Mouse (Mus musculus): ENCODE data around the gene Lpar2. TPM values are rescaled to one million over a fixed set of nuclear protein-coding genes. Genes with fewer than 3 reads are reported as not detected.

Lpar2 gene
- polyA plus RNA-seq, 2 experiments, result 0.04 to 0.44 TPM

- no peak for TF ChIP-seq EP300 (IDR thresholded peaks at IDR 0.05; ENCODE audit: low read depth)
- TF ChIP-seq CTCF (IDR thresholded peaks at IDR 0.05; ENCODE audit: low read depth), result no peak
- H3K9ac ChIP-seq (replicated peaks), result no peak overlapping the region
- no peaks in the 10 kb centered on the region for H3K27me3 ChIP-seq (ENCODE audit: control insufficient read depth, insufficient read depth, low read length)
- ATAC-seq (ENCODE audit: insufficient read depth) (no peak), DNase-seq (ENCODE audit: low read depth in 3 of 3, low spot score in 3 of 3) (no peak)
- H3K27ac ChIP-seq, result no peak overlapping the region
- H3K36me3 ChIP-seq (replicated peaks; ENCODE audit: control insufficient read depth, insufficient read depth, low read depth), result no peaks in the 10 kb centered on the region
- no peak overlapping the region for H3K4me2 ChIP-seq (ENCODE audit: low read depth)
- 72% methylated on average over 11 of the region's 11 CpGs for WGBS (ENCODE audit: insufficient replicate concordance)
- H3K9me3 ChIP-seq (ENCODE audit: control insufficient read depth, low read length), result no peaks in the 10 kb centered on the region
- H3K4me3 ChIP-seq (ENCODE audit: insufficient read depth in 1 of 2, low read depth in 2 of 2, low read length in 2 of 2), result no peak overlapping the region
- H3K4me1 ChIP-seq (replicated peaks; ENCODE audit: control insufficient read depth in 2 of 2, insufficient read depth in 2 of 2, low read length in 1 of 2), result no peaks in the 10 kb centered on the region
Observed at GRCm38 (mm10) chr8:69870003-69870765, 48.0 kb downstream of the Lpar2 start.

GRCm38 (mm10) chr8:69870907-69871306 lies 48.7 kb downstream of the Lpar2 start:
- Histone ChIP-seq H3K9ac (replicated peaks) (no peak overlapping the region), H3K27ac (no peak overlapping the region), H3K4me2 (ENCODE audit: low read depth) (no peak overlapping the region), H3K4me3 (ENCODE audit: insufficient read depth in 1 of 2, low read depth in 2 of 2, low read length in 2 of 2) (no peak overlapping the region), H3K4me1 (replicated peaks; ENCODE audit: control insufficient read depth in 2 of 2, insufficient read depth in 2 of 2, low read length in 1 of 2) (no peaks in the 10 kb centered on the region), H3K36me3 (replicated peaks; ENCODE audit: control insufficient read depth, insufficient read depth, low read depth) (no peaks in the 10 kb centered on the region), H3K27me3 (ENCODE audit: control insufficient read depth, insufficient read depth, low read length) (no peaks in the 10 kb centered on the region), H3K9me3 (ENCODE audit: control insufficient read depth, low read length) (no peaks in the 10 kb centered on the region)
- no peak for ATAC-seq (ENCODE audit: insufficient read depth)
- no peak for DNase-seq (ENCODE audit: low read depth in 3 of 3, low spot score in 3 of 3)
- 57% methylated on average over 6 of the region's 6 CpGs for WGBS (ENCODE audit: insufficient replicate concordance)
- TF ChIP-seq CTCF (IDR thresholded peaks at IDR 0.05; ENCODE audit: low read depth) (no peak), EP300 (IDR thresholded peaks at IDR 0.05; ENCODE audit: low read depth) (no peak)

- Histone ChIP-seq H3K36me3 (replicated peaks; ENCODE audit: control insufficient read depth, insufficient read depth, low read depth) (no peaks in the 10 kb centered on the region), H3K27me3 (ENCODE audit: control insufficient read depth, insufficient read depth, low read length) (peaks cover 1% of the 10 kb centered on the region; the same call in 1 of the 2 replicates), H3K9me3 (ENCODE audit: control insufficient read depth, low read length) (no peaks in the 10 kb centered on the region), H3K4me2 (ENCODE audit: low read depth) (no peak overlapping the region), H3K27ac (no peak overlapping the region), H3K4me1 (replicated peaks; ENCODE audit: control insufficient read depth in 2 of 2, insufficient read depth in 2 of 2, low read length in 1 of 2) (no peaks in the 10 kb centered on the region), H3K4me3 (ENCODE audit: insufficient read depth in 1 of 2, low read depth in 2 of 2, low read length in 2 of 2) (no peak overlapping the region), H3K9ac (replicated peaks) (no peak overlapping the region)
- 12% methylated on average over 9 of the region's 9 CpGs for WGBS (ENCODE audit: insufficient replicate concordance)
- TF ChIP-seq CTCF (IDR thresholded peaks at IDR 0.05; ENCODE audit: low read depth) (peak; percentile 80), EP300 (IDR thresholded peaks at IDR 0.05; ENCODE audit: low read depth) (no peak)
- ATAC-seq (ENCODE audit: insufficient read depth) (no peak), DNase-seq (ENCODE audit: low read depth in 3 of 3, low spot score in 3 of 3) (peak in 1 of 3 experiments; percentile 44)
Observed at GRCm38 (mm10) chr8:69874155-69874554, 51.9 kb downstream of the Lpar2 start.

- no peak overlapping the region for H3K4me2 ChIP-seq (ENCODE audit: low read depth)
- 72% methylated on average over 13 of the region's 13 CpGs for WGBS (ENCODE audit: insufficient replicate concordance)
- no peak overlapping the region for H3K27ac ChIP-seq
- H3K36me3 ChIP-seq (replicated peaks; ENCODE audit: control insufficient read depth, insufficient read depth, low read depth), result no peaks in the 10 kb centered on the region
- DNase-seq (ENCODE audit: low read depth in 3 of 3, low spot score in 3 of 3) (no peak), ATAC-seq (ENCODE audit: insufficient read depth) (no peak)
- no peak overlapping the region for H3K9ac ChIP-seq (replicated peaks)
- no peaks in the 10 kb centered on the region for H3K9me3 ChIP-seq (ENCODE audit: control insufficient read depth, low read length)
- no peaks in the 10 kb centered on the region for H3K4me1 ChIP-seq (replicated peaks; ENCODE audit: control insufficient read depth in 2 of 2, insufficient read depth in 2 of 2, low read length in 1 of 2)
- H3K27me3 ChIP-seq (ENCODE audit: control insufficient read depth, insufficient read depth, low read length), result peaks cover 6% of the 10 kb centered on the region
- no peak for TF ChIP-seq EP300 (IDR thresholded peaks at IDR 0.05; ENCODE audit: low read depth)
- no peak for TF ChIP-seq CTCF (IDR thresholded peaks at IDR 0.05; ENCODE audit: low read depth)
- H3K4me3 ChIP-seq (ENCODE audit: insufficient read depth in 1 of 2, low read depth in 2 of 2, low read length in 2 of 2), result no peak overlapping the region
Observed at GRCm38 (mm10) chr8:69874654-69875053, 52.4 kb downstream of the Lpar2 start.

DNA sequence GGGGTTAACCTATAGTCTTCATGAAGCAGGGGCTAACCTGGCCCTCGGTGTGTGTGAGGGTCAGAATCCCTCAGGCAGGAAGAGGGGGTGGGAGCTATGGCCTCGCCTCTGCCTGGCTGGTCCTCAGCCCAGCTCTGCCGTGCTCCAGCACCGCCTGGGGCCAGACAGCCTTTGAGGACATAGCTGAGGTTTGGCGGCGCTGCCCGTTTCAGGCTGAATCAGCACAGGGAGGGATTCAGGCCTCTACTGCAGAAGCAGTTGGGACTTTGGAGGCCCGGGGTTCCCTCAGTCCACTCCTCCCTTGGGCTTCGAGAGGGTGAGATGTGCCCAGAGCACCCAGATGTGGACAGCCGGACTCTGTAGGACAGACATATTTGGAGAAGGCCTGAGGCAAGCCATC lies 53.9 kb downstream of the Lpar2 start:
- Histone ChIP-seq H3K27me3 (ENCODE audit: control insufficient read depth, insufficient read depth, low read length) (peaks cover 21% of the 10 kb centered on the region), H3K4me1 (replicated peaks; ENCODE audit: control insufficient read depth in 2 of 2, insufficient read depth in 2 of 2, low read length in 1 of 2) (no peaks in the 10 kb centered on the region), H3K9ac (replicated peaks) (no peak overlapping the region), H3K9me3 (ENCODE audit: control insufficient read depth, low read length) (no peaks in the 10 kb centered on the region), H3K4me2 (ENCODE audit: low read depth) (no peak overlapping the region), H3K36me3 (replicated peaks; ENCODE audit: control insufficient read depth, insufficient read depth, low read depth) (no peaks in the 10 kb centered on the region), H3K27ac (no peak overlapping the region), H3K4me3 (ENCODE audit: insufficient read depth in 1 of 2, low read depth in 2 of 2, low read length in 2 of 2) (no peak overlapping the region)
- WGBS (ENCODE audit: insufficient replicate concordance), result 36% methylated on average over 10 of the region's 10 CpGs
- ATAC-seq (ENCODE audit: insufficient read depth), result no peak
- no peak for TF ChIP-seq CTCF (IDR thresholded peaks at IDR 0.05; ENCODE audit: low read depth)
- no peak for TF ChIP-seq EP300 (IDR thresholded peaks at IDR 0.05; ENCODE audit: low read depth)
- no peak for DNase-seq (ENCODE audit: low read depth in 3 of 3, low spot score in 3 of 3)

Measured in liver, embryonic 14.5 days (tissue).